Mouse (Mus musculus): Measurements from ENCODE around the gene Ndufaf2. TPM values are rescaled to one million over a fixed set of nuclear protein-coding genes. Genes with fewer than 3 reads are reported as not detected.

Gene Ndufaf2
- polyA plus RNA-seq, 1 experiment from 2014 or later = 76.7 TPM

DNA sequence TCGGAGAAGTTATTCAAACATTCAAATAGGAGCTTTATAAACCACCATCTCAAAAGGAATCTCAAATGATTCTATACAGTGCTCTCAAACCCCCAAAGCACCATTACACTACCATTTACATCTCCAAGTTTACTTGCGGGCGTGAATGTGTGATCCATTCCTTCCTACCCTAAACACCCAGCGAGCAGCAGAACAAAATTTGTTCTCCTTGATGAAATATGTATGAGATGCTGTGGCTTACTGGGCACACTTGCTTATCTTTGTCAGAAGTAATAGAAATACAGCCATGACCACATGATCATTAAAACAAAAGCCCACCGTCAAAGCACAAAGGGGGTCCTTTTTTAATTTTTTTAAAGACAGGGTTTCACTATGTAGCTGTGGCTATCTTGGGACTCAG lies 44.9 kb downstream of the Ndufaf2 start:
- WGBS = 92% methylated on average over 5 of the region's 5 CpGs
- Histone ChIP-seq H3K4me3 (replicated peaks) (no peak overlapping the region), H3K4me2 (no peak overlapping the region), H3K27ac (no peak overlapping the region), H3K27me3 (no peaks in the 10 kb centered on the region), H3K9ac (no peak overlapping the region), H3K36me3 (no peaks in the 10 kb centered on the region), H3K9me3 (replicated peaks) (no peaks in the 10 kb centered on the region), H3K4me1 (no peaks in the 10 kb centered on the region)
- no peak for ATAC-seq (replicated peaks; ENCODE audit: low FRiP score)

DNA sequence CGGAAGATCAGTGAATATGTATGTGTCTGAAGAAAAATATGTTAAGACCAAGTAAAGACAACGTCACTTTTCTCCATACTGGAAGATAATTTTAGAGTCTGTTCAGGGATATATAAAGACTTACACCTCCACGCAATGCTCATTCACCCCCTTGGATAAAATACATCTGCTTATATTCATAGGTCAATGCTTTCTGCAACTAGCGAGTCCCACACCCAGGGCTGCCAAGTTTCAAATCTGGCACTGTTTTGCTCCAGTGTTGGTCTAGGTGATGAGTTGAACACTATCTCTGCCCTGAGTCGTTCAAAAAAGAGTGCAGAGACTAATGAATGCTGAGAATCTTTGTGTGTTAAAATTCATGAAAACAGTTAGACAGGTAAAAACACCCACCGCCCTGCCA lies 47.5 kb downstream of the Ndufaf2 start:
- no peaks in the 10 kb centered on the region for H3K4me1 ChIP-seq
- no peaks in the 10 kb centered on the region for H3K9me3 ChIP-seq (replicated peaks)
- no peak overlapping the region for H3K4me3 ChIP-seq (replicated peaks)
- 86% methylated on average over 6 of the region's 6 CpGs for WGBS
- H3K27ac ChIP-seq = no peak overlapping the region
- no peak overlapping the region for H3K9ac ChIP-seq
- H3K36me3 ChIP-seq = no peaks in the 10 kb centered on the region
- ATAC-seq (replicated peaks; ENCODE audit: low FRiP score) = no peak
- H3K4me2 ChIP-seq = no peak overlapping the region
- no peaks in the 10 kb centered on the region for H3K27me3 ChIP-seq

DNA sequence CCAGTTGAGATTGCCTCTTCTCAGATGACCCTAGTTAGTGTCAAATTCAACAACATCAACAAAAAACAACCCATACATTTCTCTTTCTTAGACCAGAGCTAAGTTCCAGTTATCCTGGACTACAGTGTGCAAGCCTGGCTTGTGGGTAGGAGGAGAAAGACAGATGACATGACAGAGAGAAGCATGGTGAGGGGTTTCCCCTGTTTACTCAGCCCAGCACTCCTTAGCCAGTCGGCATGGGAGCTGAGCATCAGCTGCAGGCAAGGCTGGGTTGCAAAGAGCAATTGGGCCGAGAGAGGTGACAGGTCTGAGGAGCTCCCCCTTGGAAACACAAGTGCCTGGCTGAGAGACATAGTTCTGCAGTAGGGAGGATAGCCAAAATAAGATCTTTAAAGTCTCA lies 57.7 kb downstream of the Ndufaf2 start:
- Histone ChIP-seq H3K9me3 (replicated peaks) (no peaks in the 10 kb centered on the region), H3K9ac (no peak overlapping the region), H3K4me3 (replicated peaks) (no peak overlapping the region), H3K27me3 (no peaks in the 10 kb centered on the region), H3K4me2 (no peak overlapping the region), H3K27ac (no peak overlapping the region), H3K36me3 (no peaks in the 10 kb centered on the region), H3K4me1 (peaks cover 11% of the 10 kb centered on the region; the same call in 1 of the 2 replicates)
- no peak for ATAC-seq (replicated peaks; ENCODE audit: low FRiP score)
- WGBS = 17% methylated on average over 2 of the region's 2 CpGs

DNA sequence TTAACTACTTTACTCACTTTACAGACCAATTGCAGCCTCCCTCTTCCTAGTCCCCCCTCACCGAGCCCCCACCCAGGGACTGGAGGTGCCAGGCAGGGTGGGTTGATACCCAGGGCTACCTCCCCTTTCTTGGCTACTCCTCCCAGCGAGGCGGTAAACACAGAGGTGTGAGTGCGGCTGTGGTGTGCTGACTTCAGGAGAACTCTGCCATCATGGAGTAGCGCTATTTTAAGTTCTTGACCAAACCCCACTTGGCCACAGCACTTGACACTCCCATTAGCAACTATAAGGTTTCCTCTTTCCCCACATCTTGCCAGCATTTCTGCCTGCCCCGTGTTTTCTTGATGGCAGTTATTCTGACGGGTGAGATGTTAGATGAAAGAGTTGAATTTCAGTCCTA lies 62.0 kb downstream of the Ndufaf2 start:
- H3K27me3 ChIP-seq = no peaks in the 10 kb centered on the region
- H3K4me3 ChIP-seq (replicated peaks) = no peak overlapping the region
- H3K4me2 ChIP-seq = no peak overlapping the region
- 53% methylated on average over 7 of the region's 7 CpGs for whole genome bisulfite sequencing
- H3K9me3 ChIP-seq (replicated peaks) = no peaks in the 10 kb centered on the region
- no peak overlapping the region for H3K9ac ChIP-seq
- no peaks in the 10 kb centered on the region for H3K36me3 ChIP-seq
- ATAC-seq (replicated peaks; ENCODE audit: low FRiP score) = no peak
- H3K4me1 ChIP-seq = peaks cover 11% of the 10 kb centered on the region; the same call in 1 of the 2 replicates
- no peak overlapping the region for H3K27ac ChIP-seq

DNA sequence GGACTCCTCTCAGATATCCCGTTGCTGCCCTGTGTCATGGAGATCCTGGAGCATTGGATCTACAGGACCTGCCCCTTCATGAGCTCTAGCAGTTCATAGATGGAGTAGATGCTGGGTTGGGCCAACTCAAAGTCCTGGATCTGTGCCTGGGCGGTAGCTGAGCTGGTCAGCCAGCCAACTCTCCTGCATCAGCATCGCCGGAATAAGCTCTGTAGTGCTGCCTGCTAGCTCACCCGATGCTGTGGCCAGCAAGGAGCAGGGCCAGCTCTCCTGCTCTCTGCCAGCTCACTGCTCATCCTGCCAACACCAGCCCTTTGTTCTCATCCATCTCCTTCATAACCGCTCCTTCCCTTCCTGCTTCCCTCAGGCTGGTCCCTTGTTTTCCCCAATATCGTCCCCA lies 62.8 kb downstream of the Ndufaf2 start:
- no peaks in the 10 kb centered on the region for H3K36me3 ChIP-seq
- no peaks in the 10 kb centered on the region for H3K27me3 ChIP-seq
- H3K4me1 ChIP-seq = peaks cover 7% of the 10 kb centered on the region; the same call in 1 of the 2 replicates
- WGBS = 88% methylated on average over 7 of the region's 7 CpGs
- no peak overlapping the region for H3K27ac ChIP-seq
- no peak for ATAC-seq (replicated peaks; ENCODE audit: low FRiP score)
- no peak overlapping the region for H3K4me2 ChIP-seq
- no peak overlapping the region for H3K9ac ChIP-seq
- no peak overlapping the region for H3K4me3 ChIP-seq (replicated peaks)
- H3K9me3 ChIP-seq (replicated peaks) = no peaks in the 10 kb centered on the region

GRCm38 (mm10) chr13:108094681-108095080 lies 63.7 kb downstream of the Ndufaf2 start:
- WGBS = 92% methylated on average over 5 of the region's 5 CpGs
- Histone ChIP-seq H3K4me2 (no peak overlapping the region), H3K9me3 (replicated peaks) (no peaks in the 10 kb centered on the region), H3K27ac (no peak overlapping the region), H3K9ac (no peak overlapping the region), H3K4me3 (replicated peaks) (no peak overlapping the region), H3K27me3 (no peaks in the 10 kb centered on the region), H3K36me3 (no peaks in the 10 kb centered on the region), H3K4me1 (0 out of 2 replicates have a peak, but pooled peaks cover 4% of the 10 kb centered on the region)
- ATAC-seq (replicated peaks; ENCODE audit: low FRiP score) = no peak

DNA sequence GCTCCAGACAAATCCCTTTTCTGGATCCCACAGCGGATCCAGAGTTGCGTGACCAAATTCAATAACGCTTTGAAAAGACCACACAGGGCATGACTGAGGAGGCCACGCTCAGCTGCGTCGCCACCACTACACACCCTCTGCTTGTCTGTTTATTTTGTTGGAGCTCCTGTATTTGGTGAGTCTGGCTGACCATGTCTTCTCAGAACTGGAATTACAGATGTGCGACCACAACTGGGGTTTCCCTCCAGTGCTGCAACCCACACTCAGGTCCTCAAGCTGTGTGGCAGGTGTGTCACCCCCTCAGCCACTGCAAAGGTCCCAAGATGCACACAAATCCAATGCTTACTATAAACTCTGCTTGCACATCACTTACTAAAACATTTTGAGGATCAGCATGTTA lies 66.1 kb downstream of the Ndufaf2 start:
- WGBS = 87% methylated on average over 7 of the region's 7 CpGs
- no peak for ATAC-seq (replicated peaks; ENCODE audit: low FRiP score)
- no peaks in the 10 kb centered on the region for H3K9me3 ChIP-seq (replicated peaks)
- no peaks in the 10 kb centered on the region for H3K27me3 ChIP-seq
- no peak overlapping the region for H3K27ac ChIP-seq
- H3K36me3 ChIP-seq = 0 out of 2 replicates have a peak, but pooled peaks cover 3% of the 10 kb centered on the region
- H3K4me1 ChIP-seq = 0 out of 2 replicates have a peak, but pooled peaks cover 4% of the 10 kb centered on the region
- H3K4me2 ChIP-seq = no peak overlapping the region
- no peak overlapping the region for H3K9ac ChIP-seq
- H3K4me3 ChIP-seq (replicated peaks) = no peak overlapping the region

DNA sequence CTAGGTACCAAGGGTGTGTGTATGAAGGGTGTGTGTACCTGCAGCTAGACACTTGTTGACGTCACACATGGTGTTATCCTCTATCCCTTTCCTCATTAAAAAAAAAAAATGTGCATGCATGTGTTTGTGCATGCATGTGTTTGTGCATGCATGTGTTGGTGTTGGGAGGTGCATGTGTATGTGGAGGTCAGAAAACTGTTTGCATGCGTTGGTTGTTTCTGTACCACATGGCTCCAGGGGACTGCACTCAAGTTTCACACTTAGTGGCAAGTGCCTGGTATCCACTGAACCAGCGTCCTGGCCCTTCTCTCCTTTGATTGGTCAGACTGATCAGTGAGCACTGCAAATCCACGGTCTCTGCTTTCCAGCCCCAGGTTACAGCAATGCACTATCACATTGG lies 71.7 kb downstream of the Ndufaf2 start:
- WGBS = 58% methylated on average over 4 of the region's 4 CpGs

GRCm38 (mm10) chr13:108086036-108086435 lies 72.4 kb downstream of the Ndufaf2 start:
- H3K9me3 ChIP-seq (replicated peaks) = no peaks in the 10 kb centered on the region
- WGBS = 82% methylated on average over 5 of the region's 5 CpGs
- ATAC-seq (replicated peaks; ENCODE audit: low FRiP score) = no peak
- no peak overlapping the region for H3K4me2 ChIP-seq
- no peak overlapping the region for H3K9ac ChIP-seq
- H3K36me3 ChIP-seq = 0 out of 2 replicates have a peak, but pooled peaks cover 3% of the 10 kb centered on the region
- H3K27ac ChIP-seq = no peak overlapping the region
- no peaks in the 10 kb centered on the region for H3K27me3 ChIP-seq
- H3K4me3 ChIP-seq (replicated peaks) = no peak overlapping the region
- H3K4me1 ChIP-seq = no peaks in the 10 kb centered on the region

More for the DNA sequence above, 71.7 kb downstream of the Ndufaf2 start:
- Histone ChIP-seq H3K27ac (no peak overlapping the region), H3K4me3 (replicated peaks) (no peak overlapping the region), H3K27me3 (no peaks in the 10 kb centered on the region), H3K9me3 (replicated peaks) (no peaks in the 10 kb centered on the region), H3K4me1 (no peaks in the 10 kb centered on the region), H3K9ac (no peak overlapping the region), H3K36me3 (0 out of 2 replicates have a peak, but pooled peaks cover 3% of the 10 kb centered on the region), H3K4me2 (no peak overlapping the region)
- ATAC-seq (replicated peaks; ENCODE audit: low FRiP score) = no peak

- 92% methylated on average over 4 of the region's 4 CpGs for WGBS
- no peaks in the 10 kb centered on the region for H3K9me3 ChIP-seq (replicated peaks)
- no peaks in the 10 kb centered on the region for H3K27me3 ChIP-seq
- H3K27ac ChIP-seq = no peak overlapping the region
- H3K4me2 ChIP-seq = no peak overlapping the region
- no peak overlapping the region for H3K4me3 ChIP-seq (replicated peaks)
- no peak for ATAC-seq (replicated peaks; ENCODE audit: low FRiP score)
- H3K4me1 ChIP-seq = no peaks in the 10 kb centered on the region
- H3K36me3 ChIP-seq = 0 out of 2 replicates have a peak, but pooled peaks cover 3% of the 10 kb centered on the region
- H3K9ac ChIP-seq = no peak overlapping the region
Observed at GRCm38 (mm10) chr13:108084086-108084485, 74.3 kb downstream of the Ndufaf2 start.

GRCm38 (mm10) chr13:108077901-108078300 lies 80.5 kb downstream of the Ndufaf2 start:
- Histone ChIP-seq H3K9ac (no peak overlapping the region), H3K36me3 (no peaks in the 10 kb centered on the region), H3K4me1 (no peaks in the 10 kb centered on the region), H3K4me3 (replicated peaks) (no peak overlapping the region), H3K9me3 (replicated peaks) (no peaks in the 10 kb centered on the region), H3K27me3 (no peaks in the 10 kb centered on the region), H3K4me2 (no peak overlapping the region), H3K27ac (no peak overlapping the region)
- ATAC-seq (replicated peaks; ENCODE audit: low FRiP score) = no peak
- 84% methylated on average over 4 of the region's 4 CpGs for WGBS

GRCm38 (mm10) chr13:108077476-108077875 lies 80.9 kb downstream of the Ndufaf2 start:
- no peaks in the 10 kb centered on the region for H3K36me3 ChIP-seq
- WGBS = 84% methylated on average over 6 of the region's 6 CpGs
- no peaks in the 10 kb centered on the region for H3K9me3 ChIP-seq (replicated peaks)
- H3K27me3 ChIP-seq = no peaks in the 10 kb centered on the region
- no peak overlapping the region for H3K4me2 ChIP-seq
- no peaks in the 10 kb centered on the region for H3K4me1 ChIP-seq
- no peak overlapping the region for H3K4me3 ChIP-seq (replicated peaks)
- ATAC-seq (replicated peaks; ENCODE audit: low FRiP score) = no peak
- no peak overlapping the region for H3K27ac ChIP-seq
- no peak overlapping the region for H3K9ac ChIP-seq

- no peaks in the 10 kb centered on the region for H3K9me3 ChIP-seq (replicated peaks)
- no peaks in the 10 kb centered on the region for H3K36me3 ChIP-seq
- 95% methylated on average over 10 of the region's 10 CpGs for WGBS
- H3K4me1 ChIP-seq = no peaks in the 10 kb centered on the region
- ATAC-seq (replicated peaks; ENCODE audit: low FRiP score) = no peak
- H3K9ac ChIP-seq = no peak overlapping the region
- no peak overlapping the region for H3K4me3 ChIP-seq (replicated peaks)
- H3K27me3 ChIP-seq = no peaks in the 10 kb centered on the region
- no peak overlapping the region for H3K4me2 ChIP-seq
- no peak overlapping the region for H3K27ac ChIP-seq
Observed at GRCm38 (mm10) chr13:108070171-108070570, 88.3 kb downstream of the Ndufaf2 start.

All from kidney, embryonic 15.5 days (tissue).